Mouse (Mus musculus): Measurements from ENCODE around the gene Sat2.

The Sat2 gene

DNA sequence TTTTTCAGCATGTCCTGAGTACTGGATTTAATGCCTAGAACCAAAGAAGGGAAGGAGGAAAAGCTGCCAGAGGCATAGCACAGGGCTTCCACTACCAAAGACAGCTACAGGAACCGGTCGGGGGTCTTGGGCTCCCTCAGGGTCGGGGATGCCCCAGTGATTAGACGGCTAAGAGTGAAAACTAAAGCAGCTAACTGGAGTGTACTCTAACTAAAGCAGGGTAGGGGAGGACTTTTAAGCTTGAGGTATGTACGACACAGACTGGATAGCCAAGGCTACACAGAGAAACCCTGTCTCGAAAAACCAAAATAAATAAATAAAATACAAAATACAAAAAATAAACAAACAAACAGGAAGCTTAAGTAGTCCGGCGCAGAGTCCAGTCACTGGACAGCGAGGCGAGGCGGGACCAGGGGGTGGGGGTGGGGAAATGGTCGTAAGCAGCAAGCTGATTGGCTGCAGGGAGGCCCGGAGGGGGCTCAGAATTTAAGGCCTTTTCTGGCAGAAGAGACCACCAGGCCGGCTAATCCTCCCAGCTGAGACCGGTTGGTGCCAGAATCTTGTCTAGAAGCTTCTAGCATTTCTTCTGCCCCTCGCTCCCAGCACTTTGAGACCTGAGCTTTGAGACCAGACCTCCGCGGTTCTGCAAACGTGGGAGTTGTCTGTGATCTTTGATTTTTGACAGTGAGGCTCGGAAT lies at the start of gene Sat2:
Gene Sat2 (plus strand): TSS at position 454 of the 698 bp plus-strand sequence.
- DNase-seq: peak; percentile 38

DNA sequence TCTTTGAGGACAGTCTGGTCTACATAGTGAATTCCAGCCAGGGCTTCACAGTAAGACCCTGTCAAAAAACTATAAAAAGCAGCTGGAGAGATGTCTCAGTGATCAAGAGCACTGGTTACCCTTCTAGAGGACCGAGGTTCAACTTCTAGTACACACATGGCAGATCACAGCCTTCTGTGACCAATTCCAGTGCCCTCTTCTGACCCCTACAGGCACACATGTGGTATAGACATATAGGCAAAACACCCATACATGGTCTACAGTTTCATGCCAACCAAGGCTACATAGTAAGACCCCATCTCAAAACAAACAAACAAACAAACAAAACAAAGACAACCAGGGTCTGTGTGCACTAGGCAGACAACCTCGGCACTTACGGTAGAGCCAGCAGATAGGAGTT lies 46.6 kb upstream of the Sat2 start:
- peak; percentile 20 for DNase-seq

DNA sequence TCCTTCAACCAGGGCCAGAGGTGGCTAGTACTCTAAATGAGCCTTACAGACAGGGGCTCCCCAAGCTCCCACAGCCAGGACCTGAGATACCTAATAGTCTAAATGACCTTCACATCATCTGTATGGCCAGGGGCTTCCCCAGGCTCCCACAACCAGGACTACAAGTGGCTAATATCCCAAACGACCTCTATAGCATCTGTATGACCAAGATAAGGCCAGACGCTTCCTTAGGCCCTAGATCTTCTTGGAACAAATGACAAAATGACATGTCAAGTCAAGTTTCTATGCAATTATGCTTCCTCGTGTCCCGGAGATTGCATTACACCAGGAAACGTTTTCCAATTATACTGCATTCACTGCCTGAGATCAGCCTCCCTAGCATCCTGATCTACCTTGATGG lies 45.5 kb upstream of the Sat2 start:
- DNase-seq: no peak

DNA sequence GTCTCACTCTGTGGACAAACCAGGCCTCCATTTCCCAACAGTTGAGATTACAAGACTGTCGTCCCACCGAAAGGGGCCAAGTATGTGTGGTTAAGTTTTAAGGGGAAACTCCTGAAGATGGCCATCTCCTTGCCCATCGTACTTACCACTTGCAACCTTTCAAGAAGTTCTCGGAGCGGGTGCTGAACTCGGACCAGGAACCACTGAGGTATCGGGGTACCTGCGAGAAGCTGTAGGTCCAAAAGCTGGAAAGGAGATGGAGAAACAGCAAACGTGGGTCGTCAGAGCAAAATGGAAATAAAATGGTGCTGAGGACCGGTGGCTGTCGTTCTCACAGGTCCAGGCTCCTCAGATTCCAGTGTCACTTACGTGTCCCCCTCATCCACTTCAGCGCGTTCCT lies 43.5 kb upstream of the Sat2 start:
- DNase-seq: no peak

DNA sequence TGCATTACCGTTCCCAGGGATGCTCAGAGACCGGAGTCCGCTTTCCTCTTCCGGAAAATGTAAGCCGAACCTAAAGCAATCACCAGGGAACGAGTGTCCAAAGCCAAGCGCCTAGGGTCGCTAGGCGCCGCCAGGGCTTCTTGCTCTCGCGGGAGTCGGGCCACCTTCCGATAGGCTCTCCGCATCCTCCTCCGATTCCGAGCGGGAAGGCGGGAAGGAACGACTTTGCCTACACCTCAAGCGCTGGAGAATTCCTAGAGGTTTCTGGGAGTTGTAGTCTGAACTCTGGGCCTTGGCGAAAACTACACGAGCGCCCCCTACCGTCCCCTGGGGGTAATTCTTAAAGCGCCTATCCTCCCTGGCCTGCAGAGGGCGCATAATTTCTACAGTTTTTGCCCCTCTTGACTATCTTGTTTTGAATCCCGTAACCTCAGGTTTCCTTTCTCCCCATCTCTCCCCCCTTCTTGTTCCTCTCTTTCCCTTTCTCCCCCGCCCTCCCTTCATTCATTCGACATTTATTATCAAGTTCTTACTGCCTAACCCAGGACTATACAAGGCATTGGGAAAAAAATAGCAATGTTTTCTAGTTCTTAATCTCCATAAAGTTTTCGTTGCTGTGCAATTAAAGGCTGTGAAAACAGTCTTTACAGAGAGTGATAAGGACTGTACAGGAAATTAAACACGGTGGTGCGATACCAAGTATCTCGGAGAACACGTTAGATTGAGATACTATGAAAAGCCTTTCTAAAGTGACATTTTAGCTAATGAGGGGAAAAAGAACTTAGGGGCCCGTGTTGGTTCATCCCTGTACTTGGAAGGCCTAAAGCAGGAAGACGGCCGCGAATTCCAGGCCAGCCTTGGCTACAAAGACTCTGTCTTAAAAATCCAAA lies 42.5 kb upstream of the Sat2 start:
- DNase-seq: peak; percentile 97

DNA sequence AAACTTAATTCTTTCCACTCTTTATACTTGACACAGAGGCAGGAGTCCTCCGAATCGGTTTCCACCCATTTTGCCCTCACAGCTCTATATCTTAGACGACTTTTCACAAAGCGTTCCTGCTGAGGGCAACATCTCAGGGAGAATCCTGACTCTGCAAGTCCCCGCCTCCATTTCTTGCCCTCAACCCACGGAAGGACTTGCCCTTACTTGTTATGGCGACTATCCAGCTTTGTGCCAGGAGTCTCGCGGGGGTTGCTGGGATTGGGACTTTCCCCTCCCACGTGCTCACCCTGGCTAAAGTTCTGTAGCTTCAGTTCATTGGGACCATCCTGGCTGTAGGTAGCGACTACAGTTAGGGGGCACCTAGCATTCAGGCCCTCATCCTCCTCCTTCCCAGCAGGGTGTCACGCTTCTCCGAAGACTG lies 41.7 kb upstream of the Sat2 start, which contains the start of the genes Wrap53 and Trp53:
Gene Wrap53 (minus strand): TSS at position 165 of the 424 bp plus-strand sequence.
Gene Trp53 (plus strand): TSS at position 269 of the 424 bp plus-strand sequence.
- DNase-seq: peak; percentile 97

DNA sequence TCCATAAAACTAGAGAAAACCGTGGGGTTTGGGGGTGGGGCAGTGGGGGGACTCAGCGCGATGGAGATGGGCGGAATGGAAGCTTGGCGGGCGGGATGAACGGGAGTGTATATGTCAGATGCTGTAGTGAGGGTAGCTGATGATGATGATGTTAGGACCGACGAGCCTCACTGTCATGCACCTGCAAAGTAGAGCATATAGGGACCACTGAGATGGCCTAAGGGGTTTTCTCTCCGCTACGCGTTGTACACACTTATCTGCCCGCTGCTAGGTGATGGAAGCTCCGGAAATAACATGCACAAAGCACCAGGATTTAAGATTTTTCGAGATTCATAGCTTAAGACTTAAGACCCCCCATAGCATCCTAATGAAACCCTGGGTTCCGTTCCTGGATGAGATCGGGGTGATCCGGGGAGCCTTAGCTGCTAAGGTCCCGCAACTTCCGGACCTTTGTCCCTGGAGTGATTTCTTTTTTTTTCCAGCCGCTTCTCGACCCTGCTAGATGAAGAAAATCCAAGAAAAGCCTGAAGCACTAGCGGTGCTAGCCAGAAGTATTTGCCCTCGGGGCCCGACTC lies 41.2 kb upstream of the Sat2 start:
- peak; percentile 8 for DNase-seq

DNA sequence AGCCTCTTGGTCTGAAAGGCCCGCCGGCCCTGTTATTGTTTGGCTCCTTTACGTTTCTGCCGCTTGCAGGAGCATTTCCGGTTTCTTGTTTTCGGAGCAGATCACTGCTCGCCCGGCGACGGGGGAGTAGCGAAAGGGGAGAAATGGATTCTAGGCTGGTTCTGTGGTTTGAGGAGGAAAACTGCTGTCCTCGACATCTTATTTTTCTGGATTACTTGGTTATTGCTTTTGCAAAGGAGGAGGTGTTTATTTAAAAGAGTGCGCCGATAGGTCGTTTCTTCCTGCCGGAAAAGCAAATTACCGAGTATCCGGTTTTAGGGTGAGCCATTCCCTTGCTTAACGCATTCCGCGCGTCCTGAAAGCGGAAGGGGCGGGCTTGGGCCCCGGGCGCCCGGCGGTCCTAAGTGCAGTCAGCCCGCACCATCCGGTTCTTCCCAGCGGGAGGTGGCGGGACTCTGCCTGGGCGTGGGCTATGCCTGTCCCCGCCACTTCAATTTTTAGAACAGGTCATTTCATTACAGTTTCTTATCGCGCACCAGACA lies 40.6 kb upstream of the Sat2 start:
- peak; percentile 96 for DNase-seq

DNA sequence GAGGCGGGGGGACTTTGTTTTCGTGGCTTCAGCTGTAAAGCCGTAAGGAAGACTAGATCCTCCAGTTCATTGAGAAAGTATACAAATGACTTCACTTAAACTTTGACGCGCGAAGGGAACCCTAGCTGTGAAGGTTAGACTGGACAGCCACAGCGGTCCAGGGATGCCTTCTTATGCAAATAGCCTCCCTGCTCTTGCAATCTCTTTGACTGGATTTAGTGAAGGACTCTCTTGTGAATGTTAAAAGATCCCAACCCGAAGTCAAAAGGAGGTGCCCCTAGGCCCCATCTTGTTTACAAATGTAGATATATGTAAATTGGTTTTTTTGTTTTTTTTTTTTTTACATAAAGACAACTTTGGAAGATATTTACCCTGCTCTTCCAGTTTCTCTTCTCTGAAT lies 40.0 kb upstream of the Sat2 start:
- DNase-seq: no peak

DNA sequence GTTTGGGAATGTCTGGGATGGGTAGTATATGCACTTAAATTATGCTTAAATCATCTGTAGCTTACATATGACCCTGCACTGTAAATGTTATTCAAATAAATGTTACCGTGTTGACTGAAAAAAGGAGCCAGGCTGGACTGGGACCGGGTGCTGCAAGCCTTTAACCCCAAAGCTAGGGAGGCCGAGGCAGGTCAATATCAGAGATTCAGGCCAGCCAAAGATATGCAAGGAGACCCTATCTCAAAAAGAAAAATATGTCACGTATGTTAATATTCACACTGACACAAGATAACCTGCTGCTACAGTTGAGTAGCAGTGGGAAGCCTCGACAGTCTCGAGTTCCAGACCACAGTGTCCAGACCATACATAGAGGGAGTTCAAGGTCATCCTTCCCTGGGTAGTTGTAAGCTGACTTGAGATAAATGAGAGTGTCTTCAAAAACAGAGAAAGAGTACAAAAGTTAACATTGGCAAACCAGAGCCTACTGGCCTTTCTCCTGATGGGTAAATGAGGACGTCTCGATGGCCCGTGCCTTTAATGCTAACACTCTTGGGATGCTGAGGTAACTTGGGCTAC lies 39.5 kb upstream of the Sat2 start:
- no peak for DNase-seq

DNA sequence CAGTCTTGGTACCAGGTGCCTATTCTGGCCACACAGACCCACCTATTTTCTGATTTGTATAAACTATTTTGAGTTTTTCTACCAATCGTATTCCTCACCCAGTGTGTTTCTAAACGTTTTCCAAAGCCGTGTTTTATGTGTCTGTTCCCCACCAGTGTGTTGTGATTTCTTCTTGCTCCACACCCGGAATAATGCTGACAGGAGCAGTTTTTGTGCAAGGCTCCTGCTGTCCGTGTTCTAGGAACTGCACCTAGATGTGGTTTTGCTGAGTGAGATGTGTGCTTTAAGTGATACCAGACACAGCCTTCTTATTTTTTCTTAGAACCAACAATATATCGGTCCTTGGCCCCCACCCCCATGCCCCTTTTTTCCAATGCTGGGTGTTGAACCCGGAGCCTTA lies 37.8 kb upstream of the Sat2 start:
- no peak for DNase-seq

DNA sequence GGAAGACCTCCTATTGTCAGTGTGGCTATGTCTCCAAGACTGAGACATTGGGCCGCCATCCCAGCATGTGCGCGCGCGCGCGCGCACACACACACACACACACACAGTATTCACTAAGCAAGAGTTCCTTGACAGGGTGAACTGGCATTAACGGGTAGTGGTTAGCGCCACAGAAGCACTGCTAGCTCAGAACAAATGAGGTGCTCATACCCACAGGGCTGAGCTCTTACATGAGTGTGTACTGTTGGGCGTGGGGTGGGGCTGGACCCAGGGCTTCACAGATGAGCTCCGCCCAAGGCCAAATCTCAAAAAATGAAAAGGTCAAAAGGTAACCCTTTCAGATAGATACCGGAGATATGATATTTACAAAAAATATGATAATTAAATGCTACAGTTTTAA lies 36.9 kb upstream of the Sat2 start:
- no peak for DNase-seq

DNA sequence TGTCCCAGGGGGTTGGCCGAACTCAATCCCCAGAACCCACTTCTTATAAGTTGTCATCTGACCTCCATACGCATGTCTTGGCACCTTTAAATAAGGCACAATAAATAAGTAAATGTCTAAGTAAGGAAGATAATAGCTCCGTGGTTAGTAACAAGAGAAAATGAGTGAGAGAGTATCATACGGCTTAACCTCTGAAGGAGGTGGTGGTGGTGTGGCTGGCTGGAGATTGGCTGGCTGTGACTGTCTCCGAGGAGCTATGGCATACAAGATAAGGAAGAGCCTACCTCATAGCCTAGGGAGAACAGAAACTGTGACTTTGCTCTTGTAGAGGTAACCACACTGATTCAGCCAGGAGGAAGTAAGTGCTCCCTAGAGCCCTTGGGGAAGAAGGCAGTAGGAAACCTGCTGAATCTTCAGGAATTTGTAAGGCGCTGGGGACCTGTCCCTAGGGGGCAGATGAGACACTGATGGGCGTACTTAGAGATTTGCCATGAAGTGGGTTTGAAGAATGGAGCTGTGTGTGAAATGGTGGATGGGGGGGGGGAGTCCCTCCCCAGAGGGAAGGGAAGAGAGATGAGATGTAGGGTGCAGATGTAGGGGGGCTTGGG lies 36.0 kb upstream of the Sat2 start:
- peak; percentile 16 for DNase-seq

DNA sequence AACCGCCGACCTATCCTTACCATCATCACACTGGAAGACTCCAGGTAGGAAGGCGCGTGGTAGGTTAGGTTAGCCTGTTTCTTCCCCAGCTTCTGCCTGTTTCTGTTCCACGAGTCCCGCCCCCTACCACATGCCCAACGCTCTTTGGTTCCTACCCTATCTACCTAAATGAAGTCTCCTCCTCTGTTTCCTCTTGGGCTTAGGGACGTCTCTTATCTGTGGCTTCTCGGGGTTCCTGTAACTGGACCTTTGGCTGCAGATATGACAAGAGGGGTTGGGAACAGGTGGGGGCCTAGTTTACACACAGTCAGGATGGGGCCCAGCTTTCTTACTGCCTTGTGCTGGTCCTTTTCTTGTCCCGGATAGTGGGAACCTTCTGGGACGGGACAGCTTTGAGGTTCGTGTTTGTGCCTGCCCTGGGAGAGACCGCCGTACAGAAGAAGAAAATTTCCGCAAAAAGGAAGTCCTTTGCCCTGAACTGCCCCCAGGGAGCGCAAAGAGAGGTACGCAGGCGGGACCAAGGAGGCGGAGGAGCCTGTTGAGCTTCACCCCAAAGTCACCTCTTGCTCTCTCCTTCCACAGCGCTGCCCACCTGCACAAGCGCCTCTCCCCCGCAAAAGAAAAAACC lies 32.5 kb upstream of the Sat2 start:
- DNase-seq: no peak

DNA sequence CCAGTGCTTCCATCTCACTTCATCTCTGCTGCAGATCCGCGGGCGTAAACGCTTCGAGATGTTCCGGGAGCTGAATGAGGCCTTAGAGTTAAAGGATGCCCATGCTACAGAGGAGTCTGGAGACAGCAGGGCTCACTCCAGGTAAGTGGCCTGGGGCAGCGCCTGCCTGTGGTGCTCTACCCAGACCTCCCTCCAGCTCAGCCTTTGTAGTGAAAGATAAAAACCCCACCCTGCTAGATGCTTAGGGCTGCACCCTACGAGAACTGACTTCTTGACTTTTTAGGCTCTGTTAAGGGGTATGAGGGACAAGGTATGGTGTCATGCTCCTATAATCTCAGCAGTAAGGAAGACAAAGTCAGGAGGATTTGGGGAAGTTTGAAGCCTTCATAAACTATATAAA lies 31.2 kb upstream of the Sat2 start:
- no peak for DNase-seq

DNA sequence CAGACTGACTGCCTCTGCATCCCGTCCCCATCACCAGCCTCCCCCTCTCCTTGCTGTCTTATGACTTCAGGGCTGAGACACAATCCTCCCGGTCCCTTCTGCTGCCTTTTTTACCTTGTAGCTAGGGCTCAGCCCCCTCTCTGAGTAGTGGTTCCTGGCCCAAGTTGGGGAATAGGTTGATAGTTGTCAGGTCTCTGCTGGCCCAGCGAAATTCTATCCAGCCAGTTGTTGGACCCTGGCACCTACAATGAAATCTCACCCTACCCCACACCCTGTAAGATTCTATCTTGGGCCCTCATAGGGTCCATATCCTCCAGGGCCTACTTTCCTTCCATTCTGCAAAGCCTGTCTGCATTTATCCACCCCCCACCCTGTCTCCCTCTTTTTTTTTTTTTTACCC lies 30.4 kb upstream of the Sat2 start:
- DNase-seq: no peak

DNA sequence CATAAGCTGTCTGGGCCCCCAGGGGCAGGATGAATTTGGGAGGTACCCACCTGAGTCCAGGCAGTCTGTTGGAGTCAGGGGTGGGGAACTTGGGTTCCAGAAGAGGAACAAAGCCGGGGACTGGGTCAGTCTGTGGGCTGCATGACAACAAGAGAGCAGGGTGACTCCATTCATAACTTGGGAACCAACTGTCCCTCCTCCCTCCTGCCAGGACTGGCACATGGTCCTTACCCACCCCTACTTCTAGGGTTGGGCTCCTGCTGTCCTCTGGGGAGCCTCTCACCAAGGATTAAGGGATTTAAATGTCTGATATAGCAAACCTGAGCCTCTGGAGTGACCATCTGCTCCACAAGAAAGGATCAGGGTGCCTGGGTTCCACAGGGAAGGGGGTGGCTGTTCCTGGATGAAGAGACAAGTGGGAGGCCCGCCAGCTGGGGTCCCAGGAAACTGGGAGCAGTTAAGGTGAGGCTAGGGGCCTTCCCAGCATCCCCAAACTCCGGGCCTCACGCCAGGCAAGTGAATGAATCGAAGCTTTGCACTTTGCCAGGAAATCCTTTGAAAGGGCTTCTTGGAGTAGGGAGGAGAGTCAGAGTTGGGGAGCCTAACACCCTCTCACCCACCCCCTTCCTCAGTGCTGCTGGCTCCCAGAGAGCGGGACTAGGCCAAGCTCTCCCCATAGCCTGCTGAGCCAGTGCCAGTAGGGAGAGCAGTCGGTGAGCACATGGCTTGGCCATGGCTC lies 29.8 kb upstream of the Sat2 start:
- DNase-seq: no peak

DNA sequence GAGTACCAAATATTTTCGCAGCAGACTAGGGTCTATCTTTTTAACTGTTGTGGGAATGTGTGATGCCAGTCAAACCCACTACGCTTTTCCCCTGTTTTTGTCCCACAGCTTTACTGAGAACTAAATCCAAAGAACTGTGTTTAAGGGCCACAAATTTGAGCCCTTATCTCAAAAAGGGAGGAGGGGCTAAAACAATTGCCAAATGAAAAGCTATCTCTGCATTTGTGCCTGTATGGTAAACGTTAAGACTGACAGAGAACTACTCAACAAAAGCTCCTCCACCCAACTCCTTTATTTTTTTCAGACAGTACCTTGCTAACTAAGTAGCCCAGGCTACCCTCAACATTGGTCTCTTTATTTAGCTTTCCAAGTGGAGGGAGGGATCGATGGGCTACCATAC lies 29.0 kb upstream of the Sat2 start:
- no peak for DNase-seq

DNA sequence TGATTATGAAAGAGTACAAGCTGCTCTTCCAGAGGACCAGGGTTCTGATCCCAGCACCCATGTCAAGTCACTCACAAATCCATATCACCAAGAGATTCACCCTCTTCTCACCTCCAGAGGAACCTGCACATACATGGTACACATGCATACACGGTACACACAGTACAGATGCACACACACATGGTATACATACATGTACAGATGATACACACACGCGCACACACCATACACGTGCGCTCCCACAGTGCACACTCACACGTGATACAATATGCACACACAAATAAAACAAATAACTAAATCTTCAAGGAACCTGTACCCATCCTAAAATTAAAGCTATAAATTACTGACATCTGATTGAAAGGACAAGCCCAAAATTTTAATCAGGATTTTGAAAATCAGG lies 27.0 kb upstream of the Sat2 start:
- no peak for DNase-seq

DNA sequence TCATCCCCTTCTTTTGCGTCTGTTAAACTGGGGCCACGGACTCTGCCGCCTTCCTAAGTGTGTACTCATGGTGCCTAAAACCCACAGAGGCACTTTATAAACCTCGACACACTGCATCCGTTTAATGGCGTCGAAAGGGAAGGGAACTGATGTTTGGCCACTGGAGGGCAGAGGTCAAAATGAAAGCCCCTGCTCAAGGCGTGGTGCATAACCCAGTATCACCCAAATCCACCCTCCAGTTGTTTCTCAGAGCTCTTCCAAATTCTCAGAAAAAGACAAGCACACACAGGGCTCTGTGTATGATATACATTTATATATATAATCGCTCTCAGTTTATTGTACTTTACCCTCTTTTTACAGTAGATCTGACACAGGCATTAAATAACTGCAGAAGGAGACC lies 22.4 kb upstream of the Sat2 start:
- no peak for DNase-seq

DNA sequence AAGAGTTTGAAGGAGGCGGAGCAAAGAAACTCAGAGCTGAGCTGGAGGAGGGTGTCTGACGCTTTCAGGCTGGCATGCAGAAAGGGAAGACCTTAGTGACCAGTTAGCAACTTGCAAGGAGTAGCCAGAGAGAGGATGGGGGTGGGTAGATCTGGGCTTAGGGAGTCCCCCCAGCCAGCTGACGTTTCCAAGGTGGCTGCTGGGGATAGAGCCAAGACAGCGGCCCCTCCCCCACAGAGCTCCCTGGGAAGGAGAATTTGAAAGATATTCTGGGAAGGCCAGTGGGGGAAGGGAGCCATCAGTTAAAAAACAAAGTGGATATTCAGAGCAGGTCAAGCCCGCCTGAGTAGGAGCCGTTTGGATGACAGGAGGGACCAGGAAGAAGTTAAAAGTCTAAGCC lies 21.7 kb upstream of the Sat2 start:
- DNase-seq: peak; percentile 28

Measured in lung, postnatal 36 days (tissue).